Mouse (Mus musculus) liver, embryonic 12.5 days (tissue): ENCODE results near the gene Hcn2. TPM values are rescaled to one million over a fixed set of nuclear protein-coding genes. Genes with fewer than 3 reads are reported as not detected.
A peak's percentile ranks its signal among the peaks of the same experiment; 100 is the strongest.

Experiments
- ATAC-seq: fragments of 200-750 bp; cut with Nextera tagmentation; 2 replicates; pipeline ENCODE4 v1.8.0; 2017; ENCODE audit warnings: moderate number of reproducible peaks, mild to moderate bottlenecking, moderate library complexity
- H3K27ac ChIP-seq: fragments of 300-500 bp; sonication (generic); 2 replicates; pipeline ENCODE4 v1.5.1; 2016; ENCODE audit warnings: mild to moderate bottlenecking
- H3K27me3 ChIP-seq: fragments of 300-500 bp; sonication (generic); replicated peaks from 2 replicates; pipeline ENCODE4 v1.6.1; 2016; ENCODE audit warnings: mild to moderate bottlenecking, moderate library complexity
- H3K36me3 ChIP-seq: fragments of 300-500 bp; sonication (generic); 2 replicates; pipeline ENCODE4 v1.6.1; 2016; ENCODE audit warnings: mild to moderate bottlenecking, moderate library complexity
- H3K4me1 ChIP-seq: fragments of 300-500 bp; sonication (generic); 2 replicates; pipeline ENCODE4 v1.6.1; 2016
- H3K4me2 ChIP-seq: fragments of 300-500 bp; sonication (generic); 2 replicates; pipeline ENCODE4 v1.6.1; 2016; ENCODE audit warnings: mild to moderate bottlenecking, moderate library complexity
- H3K4me3 ChIP-seq: fragments of 300-500 bp; sonication (generic); 2 replicates; pipeline ENCODE4 v1.5.1; 2016; ENCODE audit warnings: mild to moderate bottlenecking, moderate library complexity
- H3K9ac ChIP-seq: fragments of 300-500 bp; sonication (generic); 2 replicates; pipeline ENCODE4 v1.6.1; 2016; ENCODE audit warnings: mild to moderate bottlenecking, moderate library complexity
- H3K9me3 ChIP-seq: fragments of 300-500 bp; sonication (generic); replicated peaks from 2 replicates; pipeline ENCODE4 v1.6.1; 2016; ENCODE audit warnings: mild to moderate bottlenecking, moderate library complexity
- WGBS: fragments of 180-500 bp; shearing (Covaris S2); methylation state at CpG from one replicate; pipeline ENCODE4 v1.1.7; 2016; ENCODE audit not compliant: insufficient replicate concordance; 5-methylcytosine and 5-hydroxymethylcytosine counted together
- polyA plus RNA-seq: library from polyadenylated mRNA; unstranded; fragments of >200 nt; fragmentation: Nextera tagmentation; extraction: Ambion mirVana; gene quantifications from 2 replicates; pipeline ENCODE4 v1.2.1, GENCODE M21; 2016

Hcn2 gene
- polyA plus RNA-seq, 1 experiment from 2014 or later = 0.11 TPM

GRCm38 (mm10) chr10:79681591-79682245 lies 34.7 kb upstream of the Hcn2 start, which contains the start of gene Cdc34:
Gene Cdc34 (plus strand): TSS chr10:79682195.
- WGBS = under 1% methylated on average over 72 of the region's 84 CpGs
- H3K9ac ChIP-seq = peak within 1 kb of the TSS; percentile 91
- no peaks in the 10 kb centered on the region for H3K9me3 ChIP-seq
- peaks cover 10% of the 10 kb centered on the region; the same call in 1 of the 2 replicates for H3K27me3 ChIP-seq
- peak within 1 kb of the TSS; percentile 87 for H3K4me2 ChIP-seq
- peak within 1 kb of the TSS; percentile 96 for H3K27ac ChIP-seq
- peak; percentile 92 for ATAC-seq
- H3K4me1 ChIP-seq = peaks cover 41% of the 10 kb centered on the region
- peaks cover 33% of the 10 kb centered on the region for H3K36me3 ChIP-seq
- H3K4me3 ChIP-seq = peak within 1 kb of the TSS; percentile 94

- 0% methylated on average over 10 of the region's 10 CpGs for WGBS
- peak overlapping the region; percentile 91 for H3K9ac ChIP-seq
- H3K4me2 ChIP-seq = peak overlapping the region; percentile 87
- peak overlapping the region; percentile 96 for H3K27ac ChIP-seq
- H3K27me3 ChIP-seq = peaks cover 10% of the 10 kb centered on the region; the same call in 1 of the 2 replicates
- H3K4me1 ChIP-seq = peaks cover 41% of the 10 kb centered on the region
- ATAC-seq = no peak
- H3K4me3 ChIP-seq = peak overlapping the region; percentile 94
- H3K36me3 ChIP-seq = peaks cover 41% of the 10 kb centered on the region
- H3K9me3 ChIP-seq = no peaks in the 10 kb centered on the region
Measured at GRCm38 (mm10) chr10:79682551-79682915, 33.9 kb upstream of the Hcn2 start.

- H3K9ac ChIP-seq = peak overlapping the region; percentile 91
- ATAC-seq = no peak
- H3K27ac ChIP-seq = peak overlapping the region; percentile 96
Measured at GRCm38 (mm10) chr10:79682916-79683582, 33.4 kb upstream of the Hcn2 start.

GRCm38 (mm10) chr10:79683726-79684640 lies 32.5 kb upstream of the Hcn2 start:
- H3K9ac ChIP-seq = peak overlapping the region; percentile 91
- WGBS = 68% methylated on average over 6 of the region's 6 CpGs
- no peaks in the 10 kb centered on the region for H3K9me3 ChIP-seq
- ATAC-seq = no peak
- H3K4me3 ChIP-seq = peak overlapping the region; percentile 94
- H3K4me2 ChIP-seq = peak overlapping the region; percentile 87
- peaks cover 4% of the 10 kb centered on the region; the same call in 1 of the 2 replicates for H3K27me3 ChIP-seq
- peaks cover 41% of the 10 kb centered on the region for H3K4me1 ChIP-seq
- peak overlapping the region; percentile 96 for H3K27ac ChIP-seq
- peaks cover 56% of the 10 kb centered on the region for H3K36me3 ChIP-seq

More at GRCm38 (mm10) chr10:79682916-79683582, 33.4 kb upstream of the Hcn2 start:
- 3% methylated on average over 10 of the region's 10 CpGs for WGBS
- H3K4me1 ChIP-seq = peaks cover 41% of the 10 kb centered on the region
- peak overlapping the region; percentile 94 for H3K4me3 ChIP-seq
- H3K36me3 ChIP-seq = peaks cover 47% of the 10 kb centered on the region
- H3K4me2 ChIP-seq = peak overlapping the region; percentile 87
- no peaks in the 10 kb centered on the region for H3K9me3 ChIP-seq
- peaks cover 10% of the 10 kb centered on the region; the same call in 1 of the 2 replicates for H3K27me3 ChIP-seq

GRCm38 (mm10) chr10:79684770-79685600 lies 31.4 kb upstream of the Hcn2 start:
- H3K4me2 ChIP-seq = peak overlapping the region; percentile 87
- H3K4me3 ChIP-seq = 0 out of 2 replicates have a peak overlapping the region, but pooled peaks have one; percentile 94
- peaks cover 64% of the 10 kb centered on the region for H3K36me3 ChIP-seq
- ATAC-seq = no peak
- H3K27me3 ChIP-seq = no peaks in the 10 kb centered on the region
- H3K27ac ChIP-seq = peak overlapping the region; percentile 96
- H3K4me1 ChIP-seq = peaks cover 41% of the 10 kb centered on the region
- no peaks in the 10 kb centered on the region for H3K9me3 ChIP-seq
- WGBS = 91% methylated on average over 25 of the region's 25 CpGs
- peak overlapping the region; percentile 91; the same call in 1 of the 2 replicates for H3K9ac ChIP-seq

GRCm38 (mm10) chr10:79686219-79686618 lies 30.2 kb upstream of the Hcn2 start:
- peaks cover 64% of the 10 kb centered on the region for H3K36me3 ChIP-seq

GRCm38 (mm10) chr10:79686691-79687090 lies 29.7 kb upstream of the Hcn2 start:
- peaks cover 65% of the 10 kb centered on the region for H3K36me3 ChIP-seq
- no peak for ATAC-seq
- no peaks in the 10 kb centered on the region for H3K9me3 ChIP-seq
- H3K27ac ChIP-seq = no peak overlapping the region
- WGBS = 100% methylated on average over 1 of the region's 1 CpGs
- no peaks in the 10 kb centered on the region for H3K27me3 ChIP-seq
- H3K4me3 ChIP-seq = no peak overlapping the region
- no peak overlapping the region for H3K4me2 ChIP-seq
- H3K9ac ChIP-seq = no peak overlapping the region
- H3K4me1 ChIP-seq = peaks cover 27% of the 10 kb centered on the region

More at GRCm38 (mm10) chr10:79686219-79686618, 30.2 kb upstream of the Hcn2 start:
- H3K9ac ChIP-seq = no peak overlapping the region
- H3K4me2 ChIP-seq = no peak overlapping the region
- 82% methylated on average over 2 of the region's 2 CpGs for WGBS
- no peaks in the 10 kb centered on the region for H3K27me3 ChIP-seq
- H3K9me3 ChIP-seq = no peaks in the 10 kb centered on the region
- no peak for ATAC-seq
- H3K27ac ChIP-seq = no peak overlapping the region
- H3K4me3 ChIP-seq = no peak overlapping the region
- H3K4me1 ChIP-seq = peaks cover 29% of the 10 kb centered on the region

- no peaks in the 10 kb centered on the region for H3K27me3 ChIP-seq
- 89% methylated on average over 6 of the region's 6 CpGs for WGBS
- H3K4me3 ChIP-seq = no peak overlapping the region
- peaks cover 71% of the 10 kb centered on the region for H3K36me3 ChIP-seq
- ATAC-seq = no peak
- H3K4me1 ChIP-seq = peaks cover 27% of the 10 kb centered on the region
- H3K9ac ChIP-seq = no peak overlapping the region
- no peak overlapping the region for H3K27ac ChIP-seq
- H3K9me3 ChIP-seq = peaks cover 8% of the 10 kb centered on the region
- H3K4me2 ChIP-seq = no peak overlapping the region
Measured at GRCm38 (mm10) chr10:79687513-79687912, 28.9 kb upstream of the Hcn2 start.

- H3K27ac ChIP-seq = no peak within 1 kb of the TSS
- H3K4me1 ChIP-seq = peaks cover 17% of the 10 kb centered on the region
- ATAC-seq = no peak
- H3K27me3 ChIP-seq = no peaks in the 10 kb centered on the region
- H3K9ac ChIP-seq = no peak within 1 kb of the TSS
- no peak within 1 kb of the TSS for H3K4me2 ChIP-seq
- H3K4me3 ChIP-seq = no peak within 1 kb of the TSS
- peaks cover 8% of the 10 kb centered on the region for H3K9me3 ChIP-seq
- H3K36me3 ChIP-seq = peaks cover 68% of the 10 kb centered on the region
- 76% methylated on average over 4 of the region's 4 CpGs for WGBS
Measured at GRCm38 (mm10) chr10:79688720-79689119, 27.7 kb upstream of the Hcn2 start, which contains the start of gene Gzmm. Gene Gzmm (plus strand): TSS chr10:79689020.

GRCm38 (mm10) chr10:79689178-79689577 lies 27.3 kb upstream of the Hcn2 start:
- Histone ChIP-seq H3K9ac (no peak overlapping the region), H3K9me3 (peaks cover 8% of the 10 kb centered on the region), H3K4me2 (no peak overlapping the region), H3K4me3 (no peak overlapping the region), H3K27ac (no peak overlapping the region), H3K4me1 (peaks cover 12% of the 10 kb centered on the region), H3K27me3 (no peaks in the 10 kb centered on the region), H3K36me3 (peaks cover 63% of the 10 kb centered on the region)
- WGBS = 84% methylated on average over 3 of the region's 3 CpGs
- no peak for ATAC-seq
